Mouse (Mus musculus): ENCODE results near the gene Jazf1. TPM values are rescaled to one million over a fixed set of nuclear protein-coding genes. Genes with fewer than 3 reads are reported as not detected.
A peak's percentile ranks its signal among the peaks of the same experiment; 100 is the strongest.

The Jazf1 gene
- total and polyA plus RNA-seq, 3 experiments: 0.42 to 1.7 (median 0.75) TPM

- TF ChIP-seq E2F4 (IDR thresholded peaks at IDR 0.05; ENCODE audit: insufficient replicate concordance, low read depth, low read length) (no peak), ELF1 (IDR thresholded peaks at IDR 0.05; ENCODE audit: low read depth, low read length) (peak; percentile 55; the same call in 1 of the 2 replicates)
Measured at GRCm38 (mm10) chr6:52825535-52825934, 242.9 kb downstream of the Jazf1 start (continued).

GRCm38 (mm10) chr6:52824977-52825482, 243.4 kb downstream of the Jazf1 start:
- no peak overlapping the region for H3K4me3 ChIP-seq (replicated peaks in 1 of 3; ENCODE audit: low read depth in 2 of 3, low read length in 2 of 3, poor library complexity in 1 of 3)
- dilution Hi-C loops (cut with MboI; ENCODE audit: extremely low pct_ligation_motif_present, extremely low pct_unique_long_range_greater_than_20kb, low sequenced_read_pairs): no loop called here

GRCm38 (mm10) chr6:52823064-52823463, 245.4 kb downstream of the Jazf1 start:
- dilution Hi-C loops (cut with MboI; ENCODE audit: extremely low pct_ligation_motif_present, extremely low pct_unique_long_range_greater_than_20kb, low sequenced_read_pairs): no loop called here
- peaks cover 26 to 37% of the 10 kb centered on the region in 2 experiments for H3K4me1 ChIP-seq (ENCODE audit: control insufficient read depth in 1 of 2, insufficient read depth in 2 of 2)
- H3K27me3 ChIP-seq (replicated peaks): no peaks in the 10 kb centered on the region
- H3K27ac ChIP-seq (ENCODE audit: insufficient read depth, low read depth): no peak overlapping the region
- no peak for TF ChIP-seq SMC3 (IDR thresholded peaks at IDR 0.05; ENCODE audit: low read depth, low read length)
- TF ChIP-seq ZKSCAN1 (IDR thresholded peaks at IDR 0.05; ENCODE audit: borderline replicate concordance, low read depth, low read length): no peak
- TF ChIP-seq MAX (IDR thresholded peaks at IDR 0.05; ENCODE audit: low read length): no peak
- TF ChIP-seq UBTF (IDR thresholded peaks at IDR 0.05; ENCODE audit: low read depth, low read length): no peak
- no peak for TF ChIP-seq USF1 (IDR thresholded peaks at IDR 0.05; ENCODE audit: low read depth, low read length)
- no peak for TF ChIP-seq E2F4 (IDR thresholded peaks at IDR 0.05; ENCODE audit: insufficient replicate concordance, low read depth, low read length)
- TF ChIP-seq ELF1 (IDR thresholded peaks at IDR 0.05; ENCODE audit: low read depth, low read length): no peak
- no peak for TF ChIP-seq PAX5 (IDR thresholded peaks at IDR 0.05; ENCODE audit: low read length)
- TF ChIP-seq MAFK (IDR thresholded peaks at IDR 0.05; ENCODE audit: insufficient replicate concordance, low read length): no peak
- no peak for DNase-seq (ENCODE audit: extremely low read depth)
- no peaks in the 10 kb centered on the region for H3K36me3 ChIP-seq (replicated peaks in 1 of 2; ENCODE audit: control insufficient read depth in 1 of 2, insufficient read depth in 1 of 2, low read length in 1 of 2)
- in situ Hi-C loops (cut with MboI; ENCODE audit: low pct_ligation_motif_present, low pct_unique_long_range_greater_than_20kb, low sequenced_read_pairs): no loop called here
- no peaks in the 10 kb centered on the region for H3K9me3 ChIP-seq (replicated peaks; ENCODE audit: low read length)
- no peaks in the 10 kb centered on the region for H3K79me2 ChIP-seq (replicated peaks; ENCODE audit: control insufficient read depth, extremely low read depth, insufficient read depth, poor library complexity, severe bottlenecking)
- H3K4me2 ChIP-seq (ENCODE audit: insufficient read depth, low read depth, poor library complexity, severe bottlenecking): no peak overlapping the region
- no peak overlapping the region for H3K9ac ChIP-seq (ENCODE audit: insufficient read depth, low read depth)
- H3K4me3 ChIP-seq (replicated peaks in 1 of 3; ENCODE audit: low read depth in 2 of 3, low read length in 2 of 3, poor library complexity in 1 of 3): no peak overlapping the region

More at GRCm38 (mm10) chr6:52824977-52825482, 243.4 kb downstream of the Jazf1 start:
- Histone ChIP-seq H3K79me2 (replicated peaks; ENCODE audit: control insufficient read depth, extremely low read depth, insufficient read depth, poor library complexity, severe bottlenecking) (no peaks in the 10 kb centered on the region), H3K27me3 (replicated peaks) (no peaks in the 10 kb centered on the region), H3K36me3 (replicated peaks in 1 of 2; ENCODE audit: control insufficient read depth in 1 of 2, insufficient read depth in 1 of 2, low read length in 1 of 2) (no peaks in the 10 kb centered on the region), H3K4me2 (ENCODE audit: insufficient read depth, low read depth, poor library complexity, severe bottlenecking) (peak overlapping the region; percentile 45; the same call in 1 of the 2 replicates), H3K27ac (ENCODE audit: insufficient read depth, low read depth) (peak overlapping the region; percentile 60), H3K4me1 (ENCODE audit: control insufficient read depth in 1 of 2, insufficient read depth in 2 of 2) (peaks cover 27 to 42% of the 10 kb centered on the region in 2 experiments), H3K9ac (ENCODE audit: insufficient read depth, low read depth) (peak overlapping the region; percentile 12; the same call in 1 of the 2 replicates), H3K9me3 (replicated peaks; ENCODE audit: low read length) (no peaks in the 10 kb centered on the region)
- DNase-seq (ENCODE audit: extremely low read depth): no peak
- in situ Hi-C loops (cut with MboI; ENCODE audit: low pct_ligation_motif_present, low pct_unique_long_range_greater_than_20kb, low sequenced_read_pairs): no loop called here
- TF ChIP-seq JUND (conservative IDR thresholded peaks at IDR 0.05; ENCODE audit: low read depth, low read length) (no peak), CTCF (conservative IDR thresholded peaks at IDR 0.05 in 1 of 2, IDR thresholded peaks at IDR 0.05 in 1 of 2; ENCODE audit: low read depth in 2 of 2, low read length in 2 of 2) (no peak), BHLHE40 (IDR thresholded peaks at IDR 0.05; ENCODE audit: low read depth, low read length) (no peak), PAX5 (IDR thresholded peaks at IDR 0.05; ENCODE audit: low read length) (no peak), E2F4 (IDR thresholded peaks at IDR 0.05; ENCODE audit: insufficient replicate concordance, low read depth, low read length) (no peak), MXI1 (IDR thresholded peaks at IDR 0.05; ENCODE audit: low read depth, low read length) (no peak)
